Mouse (Mus musculus): Measurements from ENCODE around the gene Mapkap1.

Mapkap1 gene

DNA sequence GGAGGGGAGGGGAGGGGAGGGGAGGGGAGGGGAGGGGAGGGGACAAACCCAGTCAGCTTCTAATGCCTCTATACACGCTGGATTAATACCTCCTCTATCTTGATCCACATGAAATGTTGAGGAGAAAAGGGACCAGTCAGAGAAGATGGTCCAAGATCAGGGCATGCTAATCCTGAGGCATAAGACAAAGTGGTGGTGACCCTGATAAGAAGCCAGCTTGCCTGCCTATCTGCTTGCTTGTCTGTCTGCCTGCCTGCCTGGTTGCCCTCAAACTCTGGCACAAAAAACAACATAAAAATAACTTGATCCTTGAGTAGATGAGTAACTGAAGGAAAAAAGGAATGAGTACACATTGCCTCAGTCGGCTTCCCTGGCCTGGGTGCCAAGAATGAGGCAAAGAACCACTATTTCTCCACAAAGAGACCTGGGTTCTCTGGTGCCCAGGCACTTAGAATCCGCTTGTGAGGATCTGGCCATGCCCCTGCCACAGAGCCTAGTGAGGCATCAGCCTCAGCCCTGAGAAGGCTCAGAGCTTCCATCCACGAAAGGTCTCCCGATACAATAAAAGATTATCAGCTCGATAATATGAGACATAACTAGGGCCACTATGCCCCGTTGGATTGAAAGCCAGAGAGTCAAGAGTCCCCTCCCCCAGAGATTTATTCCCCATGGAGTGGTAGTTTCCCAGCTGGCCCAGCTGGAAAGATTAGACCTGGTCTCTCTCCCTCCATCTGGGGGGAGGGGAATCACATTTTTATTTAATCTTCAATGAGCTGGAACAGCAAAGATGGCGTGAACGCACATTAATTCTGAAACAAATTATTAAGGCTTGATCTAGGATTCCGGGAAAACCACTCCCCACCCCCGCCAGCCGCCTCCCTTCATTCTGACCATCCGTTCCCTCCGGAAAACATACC is 228.9 kb downstream of the Mapkap1 start:
- DNase-seq (ENCODE audit: low spot score), result no peak

DNA sequence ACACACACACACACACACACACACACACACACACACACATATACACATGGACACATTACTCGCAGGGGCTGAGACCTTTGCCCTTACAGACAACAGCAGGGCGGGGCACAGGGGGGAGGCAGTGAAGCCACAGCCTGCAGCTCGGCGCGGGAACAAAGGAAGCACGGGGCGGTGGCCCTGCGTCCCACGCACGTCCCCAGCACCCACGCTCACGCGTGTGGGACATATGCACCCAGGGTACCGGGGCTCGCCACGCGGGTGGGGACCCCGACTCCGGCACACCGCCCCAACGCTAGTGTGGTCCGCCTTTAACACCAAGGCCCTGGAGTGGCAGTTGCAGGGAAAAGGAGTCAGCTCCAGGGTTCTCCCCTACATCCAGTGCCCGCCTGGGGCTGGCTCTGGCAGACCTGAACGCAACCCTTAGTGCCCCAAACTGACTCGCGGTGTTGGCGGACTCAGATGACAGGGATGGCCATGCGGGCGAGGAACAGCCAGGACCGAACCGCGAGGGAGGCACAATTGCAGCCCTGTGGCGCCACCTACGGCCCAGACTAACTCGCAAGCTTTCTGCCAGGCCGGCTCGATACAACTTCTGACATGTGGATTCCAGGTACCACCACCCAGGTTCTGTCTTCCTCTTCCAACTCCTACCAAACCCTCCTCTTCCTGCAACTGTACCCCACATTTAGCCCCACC is 232.5 kb downstream of the Mapkap1 start:
- DNase-seq (ENCODE audit: low spot score), result peak; percentile 51

DNA sequence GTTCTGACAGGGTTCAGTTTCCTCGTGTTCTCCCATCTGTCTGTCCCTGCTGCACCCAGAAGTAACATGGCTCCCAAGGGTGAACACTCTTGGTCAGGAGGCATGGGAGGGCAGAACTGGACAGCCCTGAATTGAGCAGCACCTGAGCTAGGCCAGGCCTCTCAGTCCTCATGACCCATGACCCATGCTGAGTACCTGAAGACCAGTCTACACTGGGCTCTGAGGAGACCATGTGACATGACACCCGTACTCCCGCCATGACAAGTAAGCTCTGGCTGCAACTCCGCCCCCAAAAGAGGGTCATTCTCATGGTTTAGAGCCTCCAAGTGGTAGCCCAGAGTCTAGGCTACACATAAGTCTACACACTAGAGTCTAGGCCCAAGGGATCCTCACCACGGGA is 233.2 kb downstream of the Mapkap1 start:
- no peak for DNase-seq (ENCODE audit: low spot score)

DNA sequence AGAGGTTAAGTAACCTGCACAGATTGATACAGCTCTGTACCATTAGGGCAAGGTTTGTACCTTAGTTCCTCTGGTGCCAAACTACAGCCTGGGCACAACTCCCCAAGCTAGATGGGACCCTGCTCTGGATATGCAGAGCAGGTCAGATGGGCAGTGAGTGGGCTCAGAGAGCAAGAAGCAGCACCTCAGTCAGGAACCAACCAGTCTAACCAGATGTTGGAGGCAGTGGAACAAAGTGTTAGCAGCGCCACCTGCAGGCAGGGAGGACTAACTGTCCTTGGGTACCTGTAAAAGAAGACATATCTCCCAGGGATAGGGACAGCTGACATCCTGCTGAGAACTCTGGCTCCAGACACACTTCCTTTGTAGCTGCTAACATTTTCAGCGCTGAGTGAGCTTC is 235.8 kb downstream of the Mapkap1 start:
- DNase-seq (ENCODE audit: low spot score), result no peak

DNA sequence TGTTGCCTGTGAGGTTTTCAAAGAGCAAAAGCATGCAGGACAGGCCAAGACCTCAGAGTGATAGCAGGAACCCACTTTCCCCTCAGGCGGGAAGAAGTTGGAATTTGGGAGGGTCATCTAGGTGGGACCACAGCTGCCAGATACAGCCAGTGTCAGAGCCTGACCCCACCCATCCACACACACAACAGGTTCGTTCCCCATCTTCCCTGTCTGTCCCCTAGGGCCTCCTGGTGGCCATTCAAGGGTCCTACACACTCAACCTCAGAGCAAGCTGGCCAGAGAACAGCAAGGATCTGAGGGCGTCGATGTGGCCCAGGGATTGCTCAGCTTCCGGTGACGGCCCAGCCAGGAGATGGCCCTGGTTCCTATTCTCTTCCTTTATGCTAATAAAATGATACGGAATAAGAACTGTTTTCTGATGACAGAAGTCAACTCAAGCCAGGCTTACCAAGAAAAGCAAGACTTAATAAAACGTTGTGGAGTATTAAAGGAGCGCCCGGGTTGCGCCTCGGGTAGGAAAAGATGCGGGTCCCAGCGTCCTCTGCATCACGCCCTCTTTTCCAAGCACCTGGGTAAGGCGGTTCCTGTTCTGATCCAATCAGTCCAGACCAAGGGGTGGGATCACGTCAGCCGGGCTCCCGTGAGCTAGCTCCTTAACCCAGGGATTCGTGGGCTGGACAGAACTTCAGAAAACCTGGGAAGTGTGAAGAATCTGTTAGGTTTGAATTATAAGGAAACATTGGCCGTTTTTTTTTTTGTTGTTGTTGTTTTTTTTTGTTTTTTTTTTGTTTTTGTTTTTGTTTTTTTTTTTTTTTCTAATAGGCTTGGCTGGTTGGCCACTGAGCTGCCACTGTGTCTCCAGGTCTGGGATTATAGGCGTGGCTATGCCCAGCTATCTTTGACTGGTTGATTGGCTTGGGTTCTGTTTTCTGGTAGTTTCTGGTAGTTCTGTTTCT is 238.3 kb downstream of the Mapkap1 start:
- DNase-seq (ENCODE audit: low spot score), result no peak

DNA sequence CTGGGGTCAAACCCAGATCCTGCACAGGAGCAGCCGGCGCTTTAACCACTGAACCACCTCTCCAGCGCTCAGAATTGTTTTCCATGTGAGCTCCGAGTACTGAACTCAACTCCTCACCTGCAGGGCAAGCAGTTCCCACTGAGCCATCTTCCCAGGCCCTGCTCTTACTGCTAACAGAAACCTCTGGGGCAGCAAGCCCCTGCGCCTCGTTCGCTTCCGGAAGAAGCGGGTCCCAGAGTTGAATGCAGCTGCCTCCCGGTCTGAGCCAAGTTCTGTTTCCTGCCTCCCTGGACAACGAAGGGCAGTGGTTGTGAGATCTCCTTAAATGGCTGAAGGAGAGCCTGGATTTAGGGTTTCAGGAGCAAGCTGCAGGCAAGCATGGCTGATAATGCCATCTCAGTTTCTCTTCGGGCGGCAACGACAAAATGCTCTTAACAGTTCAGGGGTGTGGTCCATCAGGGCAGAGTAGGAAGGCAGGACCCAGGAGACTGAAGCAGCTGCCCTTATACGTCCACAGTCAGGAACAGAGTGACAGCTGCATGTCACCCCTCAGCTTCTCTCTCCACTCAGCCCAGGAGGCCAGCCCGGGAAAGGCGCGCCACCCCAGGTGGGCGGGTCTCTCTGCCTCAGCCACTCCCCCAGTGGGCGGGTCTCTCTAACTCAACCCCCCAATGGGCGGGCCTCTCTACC is 239.4 kb downstream of the Mapkap1 start:
- DNase-seq (ENCODE audit: low spot score), result no peak

DNA sequence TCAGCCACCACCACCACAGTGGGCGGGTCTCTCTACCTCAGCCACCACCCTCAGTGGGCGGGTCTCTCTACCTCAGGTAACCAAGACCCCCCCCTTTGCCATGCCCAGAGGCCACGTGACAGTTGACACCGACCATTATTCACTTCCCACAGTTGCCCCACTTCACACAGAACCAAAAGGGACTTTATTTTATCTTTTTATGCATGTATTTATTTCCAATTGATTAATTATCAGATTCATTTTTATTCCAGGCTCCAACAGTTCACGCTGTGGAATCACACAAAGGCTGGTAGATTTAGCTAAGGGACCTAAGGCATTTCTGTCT is 239.9 kb downstream of the Mapkap1 start:
- no peak for DNase-seq (ENCODE audit: low spot score)

DNA sequence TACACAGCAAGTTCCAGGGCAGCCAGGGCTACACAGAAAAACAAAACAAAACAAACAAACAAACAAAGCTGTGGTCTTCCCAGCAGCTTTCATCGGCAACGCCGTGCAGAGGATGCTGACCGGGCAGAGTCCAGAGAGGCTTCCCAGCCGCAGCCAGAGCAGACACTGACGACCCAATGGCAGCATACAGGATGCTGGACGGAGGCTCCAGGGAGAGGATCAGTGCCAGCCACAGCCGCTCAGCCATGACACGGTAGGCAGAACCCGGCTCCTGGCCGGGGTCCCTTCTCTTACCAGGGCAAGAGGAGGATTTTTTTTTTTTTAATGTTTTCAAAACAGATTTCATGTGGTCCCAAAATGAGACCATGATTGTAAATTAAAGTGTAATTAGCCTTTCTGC is 240.8 kb downstream of the Mapkap1 start:
- no peak for DNase-seq (ENCODE audit: low spot score)

DNA sequence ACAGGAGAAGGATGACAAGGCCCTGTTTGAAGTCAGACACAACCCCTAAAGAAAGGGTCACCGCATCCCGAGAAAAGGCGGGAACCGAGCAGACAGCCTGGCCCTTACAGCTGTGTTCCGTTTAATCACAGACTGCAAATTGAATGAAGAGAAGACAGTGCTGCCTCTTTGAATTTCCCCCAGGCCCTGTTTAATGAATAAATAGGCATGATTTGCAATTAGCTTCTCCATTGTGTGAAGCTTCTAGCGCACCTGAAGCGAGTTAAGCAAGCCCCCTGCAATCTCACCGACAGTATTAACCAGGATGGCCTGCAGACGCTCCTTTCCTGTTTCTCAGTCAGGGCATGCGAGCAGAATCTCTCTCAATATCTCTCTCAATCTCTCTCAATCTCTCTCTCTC is 261.2 kb downstream of the Mapkap1 start:
- DNase-seq (ENCODE audit: low spot score), result no peak

DNA sequence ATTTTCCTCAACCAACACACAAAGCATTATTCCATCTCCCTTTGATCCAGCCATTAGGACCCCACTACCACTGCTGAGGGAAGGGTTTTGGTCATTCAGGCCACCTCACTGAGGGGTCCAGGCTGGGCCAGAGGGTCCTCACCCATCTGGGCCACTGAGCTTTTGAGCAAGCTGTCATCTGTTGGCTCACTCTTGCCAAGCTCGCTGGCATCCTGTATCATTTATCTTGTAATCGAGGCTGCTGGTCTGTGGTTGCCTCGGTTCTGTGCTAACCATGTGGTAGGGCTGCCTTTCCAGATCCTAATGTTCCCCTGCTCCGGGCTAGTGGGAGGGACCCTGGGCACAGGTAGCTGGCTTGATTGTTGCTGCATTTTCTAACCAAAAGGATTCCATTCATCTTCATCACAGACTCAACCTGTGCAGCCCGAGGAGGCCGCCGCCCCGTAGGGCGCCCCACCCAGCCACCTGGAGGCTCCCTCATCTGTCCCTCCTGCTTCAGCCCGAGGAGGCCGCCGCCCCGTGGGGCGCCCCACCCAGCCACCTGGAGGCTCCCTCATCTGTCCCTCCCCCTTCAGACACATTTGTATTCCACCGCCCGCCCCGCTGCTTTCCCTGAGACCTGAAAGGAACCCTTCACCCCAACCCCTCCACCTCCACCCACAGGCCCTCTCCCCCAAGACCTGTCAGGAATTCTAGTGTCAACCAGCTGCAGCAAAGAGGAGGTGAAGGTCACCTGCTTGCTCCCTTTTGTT is 262.0 kb downstream of the Mapkap1 start:
- DNase-seq (ENCODE audit: low spot score), result no peak

DNA sequence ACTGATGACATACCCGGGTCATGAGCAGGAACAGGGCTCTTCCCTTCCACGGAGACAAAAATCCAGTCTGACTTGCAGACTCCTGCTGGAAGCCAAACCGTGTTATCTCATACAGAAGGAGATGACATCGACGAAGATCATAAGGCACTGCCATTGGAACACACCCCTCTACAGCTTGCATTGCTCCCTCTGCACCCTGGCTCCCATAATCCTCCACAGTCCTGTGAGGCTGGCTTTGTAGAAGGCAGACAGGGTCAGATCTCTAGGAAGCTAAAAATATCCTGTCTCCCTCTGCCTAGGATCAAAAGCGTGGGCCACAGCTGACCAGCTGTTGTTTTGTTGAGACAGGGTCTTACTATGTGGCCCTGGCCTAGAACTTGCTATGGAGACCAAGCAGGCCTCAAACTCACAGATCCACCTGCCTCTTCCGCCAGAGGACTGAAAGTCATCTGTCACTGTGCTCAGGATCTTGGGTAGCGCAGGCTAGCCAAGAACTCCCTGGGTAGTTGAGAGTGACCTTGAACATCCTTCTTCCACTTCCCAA is 262.7 kb downstream of the Mapkap1 start:
- DNase-seq (ENCODE audit: low spot score), result no peak

DNA sequence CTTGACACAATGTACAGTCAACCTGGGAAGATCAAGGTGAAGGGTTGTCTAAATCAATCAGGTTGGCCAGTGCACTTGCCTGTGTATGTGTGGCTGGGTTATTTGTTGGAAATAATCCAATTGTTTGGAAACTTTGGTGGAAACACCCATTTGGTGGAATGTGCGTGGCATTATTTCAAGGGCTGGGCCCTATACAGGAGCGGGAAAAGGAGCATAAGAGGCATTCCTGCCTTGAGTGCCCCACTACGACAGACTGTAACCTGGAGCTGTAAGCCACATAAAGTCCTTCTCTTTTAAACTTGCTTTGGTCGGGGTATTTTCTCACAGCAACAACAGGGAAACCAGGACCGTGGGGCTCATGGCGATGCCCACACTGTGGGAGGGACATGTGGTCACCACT is 263.9 kb downstream of the Mapkap1 start:
- DNase-seq (ENCODE audit: low spot score), result no peak

DNA sequence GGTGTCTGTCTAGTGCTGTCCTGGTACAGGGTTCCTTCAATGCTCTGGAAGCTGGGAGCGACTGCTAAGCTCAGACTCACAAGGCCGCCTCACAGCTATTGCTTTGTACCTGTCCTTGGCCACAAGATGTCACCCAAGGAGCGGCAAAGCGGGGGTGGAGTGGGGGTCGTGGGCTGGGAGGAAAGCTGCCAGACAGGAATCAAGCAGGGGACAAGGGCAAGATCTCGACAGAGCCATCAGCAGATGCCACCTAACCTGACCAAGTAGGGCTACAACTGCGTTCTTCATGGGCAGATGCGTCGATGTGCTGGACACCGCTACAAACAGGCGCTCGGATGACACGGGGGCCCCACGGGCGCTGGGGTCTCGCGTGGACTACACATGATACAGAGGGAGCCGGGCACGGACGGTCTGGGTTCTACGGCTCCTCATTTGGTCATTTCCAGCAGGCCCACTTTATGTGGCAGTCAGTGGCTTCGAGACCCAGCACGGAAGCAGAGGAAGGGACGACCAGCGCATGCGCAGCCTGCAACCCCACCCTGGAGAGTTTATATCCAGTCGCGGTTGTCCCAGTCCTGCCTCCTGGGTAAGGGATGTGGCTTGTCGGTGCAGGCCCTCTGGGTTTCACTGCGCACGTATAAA is 264.9 kb downstream of the Mapkap1 start:
- peak; percentile 38 for DNase-seq (ENCODE audit: low spot score)

DNA sequence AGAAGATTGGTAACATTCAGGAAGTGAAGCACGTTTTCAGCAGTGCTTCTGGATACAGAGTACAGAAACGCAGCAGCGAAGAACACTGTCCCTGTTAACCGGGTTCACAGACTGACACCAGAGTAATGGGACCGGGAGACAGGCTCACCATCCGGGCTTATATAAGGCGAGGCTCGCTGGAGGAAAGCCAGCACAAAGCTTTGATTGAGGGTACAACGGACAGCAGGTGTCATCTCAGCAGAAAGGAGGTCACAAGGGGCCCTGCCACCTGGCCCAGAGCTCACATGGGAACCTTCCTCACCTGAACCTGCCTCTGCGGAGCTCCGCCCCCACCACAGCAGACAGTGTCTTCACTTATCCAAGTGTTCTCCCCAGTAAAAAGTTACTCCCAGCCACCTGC is 267.3 kb downstream of the Mapkap1 start:
- no peak for DNase-seq (ENCODE audit: low spot score)

Measured in left cerebral cortex, adult 11 months (tissue).